Mouse (Mus musculus): Measurements from ENCODE around the gene Slc47a1. TPM values are rescaled to one million over a fixed set of nuclear protein-coding genes. Genes with fewer than 3 reads are reported as not detected.

The Slc47a1 gene
- polyA plus RNA-seq, 1 experiment from 2014 or later = 2.9 TPM

- Histone ChIP-seq H3K4me2 (replicated peaks; ENCODE audit: low read depth, low read length) (peak overlapping the region; percentile 38), H3K9ac (replicated peaks; ENCODE audit: low read depth) (no peak overlapping the region), H3K27me3 (replicated peaks; ENCODE audit: insufficient read depth, low read length) (no peaks in the 10 kb centered on the region), H3K27ac (ENCODE audit: low read length) (peak overlapping the region; percentile 40; the same call in 1 of the 2 replicates), H3K9me3 (ENCODE audit: low read length) (no peaks in the 10 kb centered on the region), H3K4me3 (ENCODE audit: low read depth, low read length) (no peak overlapping the region), H3K4me1 (ENCODE audit: insufficient read depth, low read depth, low read length) (peaks cover 5% of the 10 kb centered on the region; the same call in 1 of the 2 replicates), H3K36me3 (ENCODE audit: insufficient read depth, low read length) (no peaks in the 10 kb centered on the region)
- TF ChIP-seq CTCF (IDR thresholded peaks at IDR 0.05) = no peak
- TF ChIP-seq EP300 (IDR thresholded peaks at IDR 0.05) = no peak
- peak; percentile 61 for DNase-seq (ENCODE audit: low spot score)
- ATAC-seq = peak; percentile 73
- 25% methylated on average over 11 of the region's 16 CpGs for WGBS
Observed at GRCm38 (mm10) chr11:61300716-61301392, 77.3 kb downstream of the Slc47a1 start.

DNA sequence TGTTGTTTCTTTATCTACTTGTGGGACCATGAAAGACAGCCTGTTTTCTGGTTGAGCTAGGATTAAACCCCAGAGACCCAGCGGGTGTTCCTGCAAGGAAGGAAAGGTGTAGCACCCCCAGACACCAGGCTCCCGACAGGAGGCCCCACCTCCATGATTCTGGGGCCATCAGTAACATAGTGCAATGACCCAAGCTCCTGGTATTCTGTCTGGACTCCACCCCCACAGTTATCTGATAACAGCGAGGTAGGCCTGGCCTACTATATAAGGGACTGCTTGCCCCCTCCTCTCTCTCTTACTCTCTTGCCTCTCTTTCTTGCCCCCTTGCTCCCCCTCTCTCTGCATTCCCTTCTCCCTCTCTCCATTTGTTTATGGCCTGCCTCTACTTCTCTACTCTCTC is 77.9 kb downstream of the Slc47a1 start:
- TF ChIP-seq EP300 (IDR thresholded peaks at IDR 0.05) (no peak), CTCF (IDR thresholded peaks at IDR 0.05) (no peak)
- ATAC-seq = no peak
- peaks cover 5% of the 10 kb centered on the region; the same call in 1 of the 2 replicates for H3K4me1 ChIP-seq (ENCODE audit: insufficient read depth, low read depth, low read length)
- H3K4me2 ChIP-seq (replicated peaks; ENCODE audit: low read depth, low read length) = no peak overlapping the region
- H3K27ac ChIP-seq (ENCODE audit: low read length) = no peak overlapping the region
- H3K36me3 ChIP-seq (ENCODE audit: insufficient read depth, low read length) = no peaks in the 10 kb centered on the region
- no peak overlapping the region for H3K9ac ChIP-seq (replicated peaks; ENCODE audit: low read depth)
- no peak for DNase-seq (ENCODE audit: low spot score)
- no peaks in the 10 kb centered on the region for H3K9me3 ChIP-seq (ENCODE audit: low read length)
- no peaks in the 10 kb centered on the region for H3K27me3 ChIP-seq (replicated peaks; ENCODE audit: insufficient read depth, low read length)
- no peak overlapping the region for H3K4me3 ChIP-seq (ENCODE audit: low read depth, low read length)
- WGBS = 55% methylated on average over 3 of the region's 3 CpGs

- no peaks in the 10 kb centered on the region for H3K27me3 ChIP-seq (replicated peaks; ENCODE audit: insufficient read depth, low read length)
- H3K9me3 ChIP-seq (ENCODE audit: low read length) = no peaks in the 10 kb centered on the region
- no peak overlapping the region for H3K4me2 ChIP-seq (replicated peaks; ENCODE audit: low read depth, low read length)
- peaks cover 5% of the 10 kb centered on the region; the same call in 1 of the 2 replicates for H3K4me1 ChIP-seq (ENCODE audit: insufficient read depth, low read depth, low read length)
- no peak for TF ChIP-seq CTCF (IDR thresholded peaks at IDR 0.05)
- TF ChIP-seq EP300 (IDR thresholded peaks at IDR 0.05) = no peak
- WGBS = 42% methylated on average over 2 of the region's 2 CpGs
- H3K36me3 ChIP-seq (ENCODE audit: insufficient read depth, low read length) = no peaks in the 10 kb centered on the region
- H3K4me3 ChIP-seq (ENCODE audit: low read depth, low read length) = no peak overlapping the region
- ATAC-seq = no peak
- no peak overlapping the region for H3K9ac ChIP-seq (replicated peaks; ENCODE audit: low read depth)
- H3K27ac ChIP-seq (ENCODE audit: low read length) = no peak overlapping the region
- no peak for DNase-seq (ENCODE audit: low spot score)
Observed at GRCm38 (mm10) chr11:61297901-61298300, 80.2 kb downstream of the Slc47a1 start.

DNA sequence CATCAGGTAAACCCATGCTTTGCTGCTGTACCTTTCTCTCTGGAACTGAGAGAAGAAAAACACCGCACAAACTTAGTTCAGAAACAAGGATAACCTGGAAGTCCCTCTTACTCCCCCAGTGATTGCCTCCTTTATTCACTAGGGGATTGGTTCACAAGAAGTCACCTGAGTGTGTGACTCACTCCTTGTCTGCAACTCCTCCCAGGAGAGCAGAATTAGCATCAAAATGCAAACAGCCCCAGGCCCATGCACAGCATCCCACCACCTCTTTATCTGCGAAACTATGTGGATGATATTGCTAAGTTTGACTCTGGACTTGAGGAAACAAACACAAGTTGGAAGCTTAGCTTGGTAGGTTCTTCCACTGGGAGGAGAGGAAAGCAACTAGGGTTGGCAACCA is 80.8 kb downstream of the Slc47a1 start:
- H3K27ac ChIP-seq (ENCODE audit: low read length) = no peak overlapping the region
- no peak overlapping the region for H3K4me3 ChIP-seq (ENCODE audit: low read depth, low read length)
- peaks cover 5% of the 10 kb centered on the region; the same call in 1 of the 2 replicates for H3K4me1 ChIP-seq (ENCODE audit: insufficient read depth, low read depth, low read length)
- TF ChIP-seq EP300 (IDR thresholded peaks at IDR 0.05) (no peak), CTCF (IDR thresholded peaks at IDR 0.05) (no peak)
- H3K4me2 ChIP-seq (replicated peaks; ENCODE audit: low read depth, low read length) = no peak overlapping the region
- no peaks in the 10 kb centered on the region for H3K27me3 ChIP-seq (replicated peaks; ENCODE audit: insufficient read depth, low read length)
- H3K36me3 ChIP-seq (ENCODE audit: insufficient read depth, low read length) = no peaks in the 10 kb centered on the region
- ATAC-seq (no peak), DNase-seq (ENCODE audit: low spot score) (no peak)
- H3K9ac ChIP-seq (replicated peaks; ENCODE audit: low read depth) = no peak overlapping the region
- WGBS = 84% methylated on average over 2 of the region's 2 CpGs
- no peaks in the 10 kb centered on the region for H3K9me3 ChIP-seq (ENCODE audit: low read length)

DNA sequence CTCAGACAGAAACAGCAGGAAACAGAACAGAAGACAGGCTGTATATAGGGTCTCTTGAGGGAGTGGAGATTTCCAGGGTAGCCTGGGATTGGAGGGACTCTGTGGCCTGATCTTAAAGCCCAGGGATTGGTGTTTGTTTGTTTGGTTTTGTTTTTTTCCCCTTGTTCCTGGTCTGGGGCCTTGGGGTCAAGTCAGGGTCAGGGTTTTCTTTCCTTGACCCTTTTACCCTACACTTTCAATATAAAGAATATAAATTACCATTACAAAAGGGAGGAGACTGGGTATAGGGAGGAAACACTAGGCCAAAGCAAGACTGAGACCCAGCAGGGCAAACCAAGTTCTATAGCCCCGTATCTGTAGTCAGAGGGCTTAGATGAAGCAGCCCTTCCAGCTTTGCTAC is 81.6 kb downstream of the Slc47a1 start:
- DNase-seq (ENCODE audit: low spot score) (no peak), ATAC-seq (no peak)
- Histone ChIP-seq H3K9ac (replicated peaks; ENCODE audit: low read depth) (no peak overlapping the region), H3K4me3 (ENCODE audit: low read depth, low read length) (no peak overlapping the region), H3K9me3 (ENCODE audit: low read length) (no peaks in the 10 kb centered on the region), H3K4me2 (replicated peaks; ENCODE audit: low read depth, low read length) (no peak overlapping the region), H3K27ac (ENCODE audit: low read length) (no peak overlapping the region), H3K36me3 (ENCODE audit: insufficient read depth, low read length) (no peaks in the 10 kb centered on the region), H3K4me1 (ENCODE audit: insufficient read depth, low read depth, low read length) (peaks cover 5% of the 10 kb centered on the region; the same call in 1 of the 2 replicates), H3K27me3 (replicated peaks; ENCODE audit: insufficient read depth, low read length) (no peaks in the 10 kb centered on the region)
- TF ChIP-seq CTCF (IDR thresholded peaks at IDR 0.05) = no peak
- TF ChIP-seq EP300 (IDR thresholded peaks at IDR 0.05) = no peak
- WGBS = 88% methylated on average over 1 of the region's 1 CpGs

DNA sequence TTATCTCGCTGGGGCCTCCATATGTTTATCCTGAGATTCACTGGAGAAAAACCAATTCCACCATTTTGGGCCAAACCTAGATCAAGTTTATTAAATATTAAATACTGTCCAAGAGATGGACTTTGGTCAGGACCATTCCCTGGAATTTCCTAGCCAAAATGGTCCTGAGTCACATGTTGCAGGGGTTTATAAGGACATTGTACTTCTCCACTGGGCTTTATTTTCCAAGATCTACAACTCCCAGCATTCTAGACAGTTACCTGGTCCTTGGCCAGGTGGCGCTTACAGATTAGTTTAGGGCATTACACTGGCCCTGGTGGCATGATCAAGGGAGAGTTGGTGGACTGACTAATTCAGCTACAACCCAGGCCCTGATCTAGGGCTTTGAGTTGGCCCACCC is 82.6 kb downstream of the Slc47a1 start:
- DNase-seq (ENCODE audit: low spot score) (no peak), ATAC-seq (no peak)
- Histone ChIP-seq H3K4me2 (replicated peaks; ENCODE audit: low read depth, low read length) (no peak overlapping the region), H3K9ac (replicated peaks; ENCODE audit: low read depth) (no peak overlapping the region), H3K36me3 (ENCODE audit: insufficient read depth, low read length) (no peaks in the 10 kb centered on the region), H3K9me3 (ENCODE audit: low read length) (no peaks in the 10 kb centered on the region), H3K4me1 (ENCODE audit: insufficient read depth, low read depth, low read length) (peaks cover 5% of the 10 kb centered on the region; the same call in 1 of the 2 replicates), H3K27me3 (replicated peaks; ENCODE audit: insufficient read depth, low read length) (no peaks in the 10 kb centered on the region), H3K27ac (ENCODE audit: low read length) (no peak overlapping the region), H3K4me3 (ENCODE audit: low read depth, low read length) (no peak overlapping the region)
- 91% methylated on average over 2 of the region's 2 CpGs for WGBS
- TF ChIP-seq CTCF (IDR thresholded peaks at IDR 0.05) (no peak), EP300 (IDR thresholded peaks at IDR 0.05) (no peak)
